Mouse (Mus musculus) C2C12 (cell line): ENCODE results near the gene Nrg3.

ENCODE experiments used
- CEBPB ChIP-seq: IDR thresholded peaks from one replicate; pipeline ENCODE4 v1.6.1; 2011; ENCODE audit warnings: low read depth, mild to moderate bottlenecking, control low read depth, moderate library complexity
- CTCF ChIP-seq: IDR thresholded peaks from one replicate; pipeline ENCODE4 v1.5.1; 2011; ENCODE audit not compliant: control insufficient read depth, insufficient read depth, insufficient read length
- FOSL1 ChIP-seq: IDR thresholded peaks from one replicate; pipeline ENCODE4 v1.8.0; 2011; ENCODE audit warnings: mild to moderate bottlenecking, low read length; ENCODE audit not compliant: poor library complexity, insufficient read depth, severe bottlenecking
- MYOD1 ChIP-seq: IDR thresholded peaks from one replicate; pipeline ENCODE4 v1.6.1; 2011; ENCODE audit warnings: low read depth; ENCODE audit not compliant: control insufficient read depth, insufficient read length
- USF1 ChIP-seq: IDR thresholded peaks from one replicate; pipeline ENCODE4 v1.6.1; 2011; ENCODE audit warnings: low read depth, mild to moderate bottlenecking, control low read depth, moderate library complexity

GRCm38 (mm10) chr14:39079461-39079860, 393.4 kb downstream of the Nrg3 start:
- TF ChIP-seq USF1 (no peak), CTCF (no peak), MYOD1 (no peak), FOSL1 (no peak), CEBPB (no peak)
